Mouse (Mus musculus) induced T-regulatory cell, adult 2 months (primary cell): ENCODE results near the gene Gm13288.
"Not testable (repeated sequence)": the region's sequence is repeated elsewhere in the genome, so short reads cannot be mapped to it uniquely, and the experiment has no call there.

Experiments used
- DNase-seq: peaks from one replicate; pipeline ENCODE4 v3.0.0-alpha.2; 2012; ENCODE audit warnings: low read depth

Gm13288 gene

GRCm38 (mm10) chr4:88802954-88803353 lies 2.4 kb upstream of the Gm13288 start, which contains the start of gene Gm13287:
TSS of gene Gm13287 (plus strand) at chr4:88803254.
- not testable (repeated sequence) for DNase-seq

- DNase-seq = not testable (repeated sequence)
Observed at GRCm38 (mm10) chr4:88805761-88806160, 430 bp downstream of the Gm13288 start.

GRCm38 (mm10) chr4:88815928-88816327 lies 10.6 kb downstream of the Gm13288 start, which contains the start of gene Ifna7:
TSS of gene Ifna7 (plus strand) at chr4:88816228.
- DNase-seq = no peak

- no peak for DNase-seq
Observed at GRCm38 (mm10) chr4:88819659-88820058, 14.3 kb downstream of the Gm13288 start, which contains the start of gene Ifna11. TSS of gene Ifna11 (plus strand) at chr4:88819959.

GRCm38 (mm10) chr4:88822995-88823394 lies 17.7 kb downstream of the Gm13288 start:
- DNase-seq = peak; percentile 55

- not testable (repeated sequence) for DNase-seq
Observed at GRCm38 (mm10) chr4:88827116-88827515, 21.8 kb downstream of the Gm13288 start, which contains the start of gene Ifna6. TSS of gene Ifna6 (plus strand) at chr4:88827416.

- DNase-seq = peak; percentile 65
Observed at GRCm38 (mm10) chr4:88830523-88830922, 25.2 kb downstream of the Gm13288 start.

- not testable (repeated sequence) for DNase-seq
Observed at GRCm38 (mm10) chr4:88835225-88835624, 29.9 kb downstream of the Gm13288 start, which contains the start of gene Ifna5. TSS of gene Ifna5 (plus strand) at chr4:88835525.

GRCm38 (mm10) chr4:88838828-88839227 lies 33.5 kb downstream of the Gm13288 start:
- DNase-seq = peak; percentile 57

- DNase-seq = no peak
Observed at GRCm38 (mm10) chr4:88840058-88840457, 34.7 kb downstream of the Gm13288 start.

GRCm38 (mm10) chr4:88841438-88841911 lies 36.1 kb downstream of the Gm13288 start, which contains the start of gene Ifna4:
TSS of gene Ifna4 (plus strand) at chr4:88841861.
- DNase-seq = no peak

GRCm38 (mm10) chr4:88845334-88845733 lies 40.0 kb downstream of the Gm13288 start:
- DNase-seq = peak; percentile 47

- no peak for DNase-seq
Observed at GRCm38 (mm10) chr4:88849698-88850097, 44.4 kb downstream of the Gm13288 start, which contains the start of gene Ifna1. TSS of gene Ifna1 (plus strand) at chr4:88850087.

- DNase-seq = no peak
Observed at GRCm38 (mm10) chr4:88851026-88851763, 45.9 kb downstream of the Gm13288 start.
